Mouse (Mus musculus): Measurements from ENCODE around the gene Ptprg. TPM values are rescaled to one million over a fixed set of nuclear protein-coding genes. Genes with fewer than 3 reads are reported as not detected.
A peak's percentile ranks its signal among the peaks of the same experiment; 100 is the strongest.

Ptprg gene
- polyA plus RNA-seq, 1 experiment, result 73.9 TPM

- peaks cover 16% of the 10 kb centered on the region for H3K4me1 ChIP-seq (ENCODE audit: control insufficient read depth, insufficient read depth, low read length)
- TF ChIP-seq POLR2A (IDR thresholded peaks at IDR 0.05; ENCODE audit: low read depth, low read length), result no peak
- no peak for TF ChIP-seq CTCF (IDR thresholded peaks at IDR 0.05; ENCODE audit: borderline replicate concordance, insufficient read depth, low read length)
- H3K27ac ChIP-seq (ENCODE audit: insufficient read depth, low read length), result no peak overlapping the region
- H3K4me3 ChIP-seq (ENCODE audit: insufficient read depth, low read length), result no peak overlapping the region
Observed at GRCm38 (mm10) chr14:11609857-11610582, 56.7 kb downstream of the Ptprg start.

GRCm38 (mm10) chr14:11612426-11612825 lies 59.1 kb downstream of the Ptprg start:
- peaks cover 23% of the 10 kb centered on the region for H3K4me1 ChIP-seq (ENCODE audit: control insufficient read depth, insufficient read depth, low read length)
- no peak for TF ChIP-seq CTCF (IDR thresholded peaks at IDR 0.05; ENCODE audit: borderline replicate concordance, insufficient read depth, low read length)
- no peak for TF ChIP-seq POLR2A (IDR thresholded peaks at IDR 0.05; ENCODE audit: low read depth, low read length)
- H3K4me3 ChIP-seq (ENCODE audit: insufficient read depth, low read length), result no peak overlapping the region
- peak overlapping the region; percentile 85 for H3K27ac ChIP-seq (ENCODE audit: insufficient read depth, low read length)

DNA sequence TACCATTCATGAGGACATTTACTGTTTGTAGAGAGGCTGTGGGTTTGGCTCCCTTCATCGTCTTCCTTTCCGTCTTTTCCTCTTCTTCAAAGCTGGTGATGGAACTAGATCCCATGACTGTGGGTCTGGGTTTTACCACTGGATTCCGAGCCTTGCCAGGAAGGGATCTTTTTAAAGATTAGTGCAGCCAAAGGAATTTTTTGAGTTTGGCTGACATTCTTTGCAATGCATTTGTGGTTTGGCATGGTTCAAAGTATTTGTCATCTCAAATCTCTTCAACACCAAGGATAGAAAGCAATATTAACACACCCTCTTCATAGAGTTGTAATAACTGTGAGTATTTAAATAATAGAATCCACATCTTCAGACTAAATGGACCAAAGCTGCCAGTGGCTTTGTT lies 59.8 kb downstream of the Ptprg start:
- no peak for TF ChIP-seq CTCF (IDR thresholded peaks at IDR 0.05; ENCODE audit: borderline replicate concordance, insufficient read depth, low read length)
- no peak for TF ChIP-seq POLR2A (IDR thresholded peaks at IDR 0.05; ENCODE audit: low read depth, low read length)
- Histone ChIP-seq H3K4me3 (ENCODE audit: insufficient read depth, low read length) (no peak overlapping the region), H3K27ac (ENCODE audit: insufficient read depth, low read length) (peak overlapping the region; percentile 85), H3K4me1 (ENCODE audit: control insufficient read depth, insufficient read depth, low read length) (peaks cover 29% of the 10 kb centered on the region)

GRCm38 (mm10) chr14:11615697-11616096 lies 62.4 kb downstream of the Ptprg start:
- TF ChIP-seq POLR2A (IDR thresholded peaks at IDR 0.05; ENCODE audit: low read depth, low read length), result no peak
- TF ChIP-seq CTCF (IDR thresholded peaks at IDR 0.05; ENCODE audit: borderline replicate concordance, insufficient read depth, low read length), result no peak
- no peak overlapping the region for H3K4me3 ChIP-seq (ENCODE audit: insufficient read depth, low read length)
- H3K27ac ChIP-seq (ENCODE audit: insufficient read depth, low read length), result no peak overlapping the region
- peaks cover 29% of the 10 kb centered on the region for H3K4me1 ChIP-seq (ENCODE audit: control insufficient read depth, insufficient read depth, low read length)

DNA sequence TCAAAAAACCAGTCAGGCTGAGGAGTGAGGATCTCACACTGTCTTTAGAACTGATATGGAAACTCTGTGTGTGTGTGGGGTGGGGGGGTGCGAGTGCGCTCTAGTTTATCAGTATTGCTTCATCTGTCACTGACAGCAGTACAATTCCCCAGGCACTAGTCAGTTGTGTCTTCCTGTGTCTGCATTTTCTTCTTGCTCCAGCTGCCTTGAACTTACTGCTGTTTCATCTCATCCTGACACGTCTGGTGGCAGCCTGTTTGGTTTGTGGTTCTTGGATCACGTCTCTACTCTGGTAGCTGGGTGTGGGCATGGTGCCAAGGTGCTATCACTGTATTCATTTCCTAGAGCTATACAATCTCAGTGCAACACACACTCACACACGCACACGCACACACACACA lies 64.0 kb downstream of the Ptprg start:
- Histone ChIP-seq H3K27ac (ENCODE audit: insufficient read depth, low read length) (no peak overlapping the region), H3K4me3 (ENCODE audit: insufficient read depth, low read length) (no peak overlapping the region), H3K4me1 (ENCODE audit: control insufficient read depth, insufficient read depth, low read length) (peaks cover 25% of the 10 kb centered on the region)
- TF ChIP-seq POLR2A (IDR thresholded peaks at IDR 0.05; ENCODE audit: low read depth, low read length) (no peak), CTCF (IDR thresholded peaks at IDR 0.05; ENCODE audit: borderline replicate concordance, insufficient read depth, low read length) (no peak)

- TF ChIP-seq CTCF (IDR thresholded peaks at IDR 0.05; ENCODE audit: borderline replicate concordance, insufficient read depth, low read length) (no peak), POLR2A (IDR thresholded peaks at IDR 0.05; ENCODE audit: low read depth, low read length) (no peak)
Observed at GRCm38 (mm10) chr14:11618140-11618705, 64.9 kb downstream of the Ptprg start.

GRCm38 (mm10) chr14:11619606-11620005 lies 66.3 kb downstream of the Ptprg start:
- Histone ChIP-seq H3K27ac (ENCODE audit: insufficient read depth, low read length) (no peak overlapping the region), H3K4me1 (ENCODE audit: control insufficient read depth, insufficient read depth, low read length) (peaks cover 17% of the 10 kb centered on the region), H3K4me3 (ENCODE audit: insufficient read depth, low read length) (no peak overlapping the region)
- TF ChIP-seq POLR2A (IDR thresholded peaks at IDR 0.05; ENCODE audit: low read depth, low read length), result no peak
- TF ChIP-seq CTCF (IDR thresholded peaks at IDR 0.05; ENCODE audit: borderline replicate concordance, insufficient read depth, low read length), result no peak

More at GRCm38 (mm10) chr14:11618140-11618705, 64.9 kb downstream of the Ptprg start:
- Histone ChIP-seq H3K27ac (ENCODE audit: insufficient read depth, low read length) (no peak overlapping the region), H3K4me1 (ENCODE audit: control insufficient read depth, insufficient read depth, low read length) (peaks cover 21% of the 10 kb centered on the region), H3K4me3 (ENCODE audit: insufficient read depth, low read length) (no peak overlapping the region)

GRCm38 (mm10) chr14:11620314-11620713 lies 67.0 kb downstream of the Ptprg start:
- no peak for TF ChIP-seq POLR2A (IDR thresholded peaks at IDR 0.05; ENCODE audit: low read depth, low read length)
- TF ChIP-seq CTCF (IDR thresholded peaks at IDR 0.05; ENCODE audit: borderline replicate concordance, insufficient read depth, low read length), result no peak
- H3K4me3 ChIP-seq (ENCODE audit: insufficient read depth, low read length), result no peak overlapping the region
- no peak overlapping the region for H3K27ac ChIP-seq (ENCODE audit: insufficient read depth, low read length)
- peaks cover 17% of the 10 kb centered on the region for H3K4me1 ChIP-seq (ENCODE audit: control insufficient read depth, insufficient read depth, low read length)

GRCm38 (mm10) chr14:11620962-11621568 lies 67.7 kb downstream of the Ptprg start:
- no peak overlapping the region for H3K27ac ChIP-seq (ENCODE audit: insufficient read depth, low read length)
- peaks cover 13% of the 10 kb centered on the region for H3K4me1 ChIP-seq (ENCODE audit: control insufficient read depth, insufficient read depth, low read length)
- TF ChIP-seq CTCF (IDR thresholded peaks at IDR 0.05; ENCODE audit: borderline replicate concordance, insufficient read depth, low read length), result no peak
- TF ChIP-seq POLR2A (IDR thresholded peaks at IDR 0.05; ENCODE audit: low read depth, low read length), result no peak
- H3K4me3 ChIP-seq (ENCODE audit: insufficient read depth, low read length), result no peak overlapping the region

DNA sequence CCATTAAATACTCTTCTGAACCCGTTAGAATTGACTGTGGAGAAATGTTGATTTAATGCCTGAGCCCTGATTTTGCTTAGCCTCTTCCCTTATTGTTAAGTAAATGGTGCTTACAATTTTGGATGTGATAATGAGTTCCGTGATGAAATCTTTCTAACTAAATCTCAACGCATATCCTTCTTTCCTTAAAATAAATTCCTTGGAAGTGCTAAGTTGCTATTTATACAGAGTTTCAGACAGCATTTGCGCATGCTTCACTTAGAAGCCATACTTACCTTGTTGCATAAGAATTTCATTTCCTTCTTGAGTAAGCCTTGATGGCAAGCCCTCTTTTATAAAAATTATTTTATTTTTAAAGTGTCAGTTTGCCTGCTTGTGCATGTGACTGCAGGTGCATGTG lies 70.2 kb downstream of the Ptprg start:
- Histone ChIP-seq H3K4me3 (ENCODE audit: insufficient read depth, low read length) (no peak overlapping the region), H3K27ac (ENCODE audit: insufficient read depth, low read length) (no peak overlapping the region), H3K4me1 (ENCODE audit: control insufficient read depth, insufficient read depth, low read length) (no peaks in the 10 kb centered on the region)
- TF ChIP-seq CTCF (IDR thresholded peaks at IDR 0.05; ENCODE audit: borderline replicate concordance, insufficient read depth, low read length) (no peak), POLR2A (IDR thresholded peaks at IDR 0.05; ENCODE audit: low read depth, low read length) (no peak)

Data from embryonic fibroblast, embryonic 13.5 days (primary cell).